Mouse (Mus musculus) hindlimb bud, embryonic 11.5 days (tissue): ENCODE data around the gene Rpl23.
"Not testable (repeated sequence)": the region's sequence is repeated elsewhere in the genome, so short reads cannot be mapped to it uniquely, and the experiment has no call there.

Experiments
- DNase-seq: peaks from one replicate; pipeline ENCODE4 v3.0.0-alpha.2; 2012; ENCODE audit warnings: low read depth, low spot score; ENCODE audit errors: extremely low spot score

Gene Rpl23

GRCm38 (mm10) chr11:97766154-97766881 is 15.9 kb downstream of the Rpl23 start, which contains the start of gene Cwc25:
Gene Cwc25, minus strand, starts transcription at chr11:97766556.
- peak; percentile 94 for DNase-seq

- DNase-seq = no peak
Measured at GRCm38 (mm10) chr11:97761638-97762037, 20.6 kb downstream of the Rpl23 start.

- no peak for DNase-seq
Measured at GRCm38 (mm10) chr11:97758942-97759341, 23.3 kb downstream of the Rpl23 start.

GRCm38 (mm10) chr11:97758125-97758524 is 24.1 kb downstream of the Rpl23 start:
- DNase-seq = no peak

GRCm38 (mm10) chr11:97753277-97753676 is 29.0 kb downstream of the Rpl23 start:
- no peak for DNase-seq

GRCm38 (mm10) chr11:97748496-97748895 is 33.7 kb downstream of the Rpl23 start:
- no peak for DNase-seq

- DNase-seq = no peak
Measured at GRCm38 (mm10) chr11:97747773-97748172, 34.5 kb downstream of the Rpl23 start.

- no peak for DNase-seq
Measured at GRCm38 (mm10) chr11:97745331-97745721, 36.9 kb downstream of the Rpl23 start.

GRCm38 (mm10) chr11:97744718-97745330 is 37.4 kb downstream of the Rpl23 start:
- DNase-seq = peak; percentile 95

- no peak for DNase-seq
Measured at GRCm38 (mm10) chr11:97744063-97744717, 38.0 kb downstream of the Rpl23 start, which contains the start of gene Pip4k2b. Gene Pip4k2b, minus strand, starts transcription at chr11:97744704.

- no peak for DNase-seq
Measured at GRCm38 (mm10) chr11:97743423-97743822, 38.8 kb downstream of the Rpl23 start.

GRCm38 (mm10) chr11:97742591-97742990 is 39.6 kb downstream of the Rpl23 start:
- no peak for DNase-seq

- no peak for DNase-seq
Measured at GRCm38 (mm10) chr11:97742157-97742556, 40.1 kb downstream of the Rpl23 start.

GRCm38 (mm10) chr11:97740190-97740589 is 42.0 kb downstream of the Rpl23 start:
- no peak for DNase-seq

- no peak for DNase-seq
Measured at GRCm38 (mm10) chr11:97739155-97739554, 43.1 kb downstream of the Rpl23 start.

- DNase-seq = no peak
Measured at GRCm38 (mm10) chr11:97738703-97739102, 43.5 kb downstream of the Rpl23 start.

GRCm38 (mm10) chr11:97737600-97737999 is 44.6 kb downstream of the Rpl23 start:
- DNase-seq = no peak

GRCm38 (mm10) chr11:97736645-97737044 is 45.6 kb downstream of the Rpl23 start:
- DNase-seq = no peak

GRCm38 (mm10) chr11:97734810-97735209 is 47.4 kb downstream of the Rpl23 start:
- not testable (repeated sequence) for DNase-seq

GRCm38 (mm10) chr11:97733689-97734088 is 48.5 kb downstream of the Rpl23 start:
- DNase-seq = peak; percentile 81

GRCm38 (mm10) chr11:97728730-97729129 is 53.5 kb downstream of the Rpl23 start:
- DNase-seq = no peak

- no peak for DNase-seq
Measured at GRCm38 (mm10) chr11:97728311-97728710, 53.9 kb downstream of the Rpl23 start.
